Mouse (Mus musculus): ENCODE results near the gene Usp8. TPM values are rescaled to one million over a fixed set of nuclear protein-coding genes. Genes with fewer than 3 reads are reported as not detected.

Gene Usp8
- polyA plus RNA-seq, 1 experiment from 2014 or later = 29.6 TPM

DNA sequence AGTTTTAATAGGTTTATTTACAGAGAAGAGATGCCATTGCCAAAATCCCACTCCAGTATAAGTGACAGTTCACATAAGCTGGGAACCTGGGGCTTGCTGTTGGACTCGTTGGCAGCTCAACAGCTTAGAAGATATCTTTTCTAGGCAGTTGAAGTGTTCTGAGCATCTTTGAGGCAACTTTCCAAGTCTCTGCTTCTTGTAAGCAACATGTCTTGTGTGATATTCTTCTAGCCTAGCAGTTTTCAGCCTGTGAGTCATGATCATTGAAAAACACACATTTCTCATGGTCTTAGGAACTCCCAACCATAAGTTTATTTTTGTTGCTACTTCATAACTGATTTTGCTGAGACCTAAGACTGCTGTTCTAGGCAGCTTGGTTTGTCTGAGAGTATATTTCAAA lies 24.2 kb upstream of the Usp8 start:
- Histone ChIP-seq H3K4me2 (no peak overlapping the region), H3K4me1 (replicated peaks) (0 out of 2 replicates have a peak, but pooled peaks cover 3% of the 10 kb centered on the region), H3K27me3 (no peaks in the 10 kb centered on the region), H3K9ac (no peak overlapping the region), H3K27ac (replicated peaks) (no peak overlapping the region), H3K4me3 (no peak overlapping the region), H3K9me3 (no peaks in the 10 kb centered on the region), H3K36me3 (peaks cover 8% of the 10 kb centered on the region; the same call in 1 of the 2 replicates)
- WGBS = 97% methylated on average over 1 of the region's 1 CpGs
- ATAC-seq (ENCODE audit: low FRiP score, low read depth) = no peak

DNA sequence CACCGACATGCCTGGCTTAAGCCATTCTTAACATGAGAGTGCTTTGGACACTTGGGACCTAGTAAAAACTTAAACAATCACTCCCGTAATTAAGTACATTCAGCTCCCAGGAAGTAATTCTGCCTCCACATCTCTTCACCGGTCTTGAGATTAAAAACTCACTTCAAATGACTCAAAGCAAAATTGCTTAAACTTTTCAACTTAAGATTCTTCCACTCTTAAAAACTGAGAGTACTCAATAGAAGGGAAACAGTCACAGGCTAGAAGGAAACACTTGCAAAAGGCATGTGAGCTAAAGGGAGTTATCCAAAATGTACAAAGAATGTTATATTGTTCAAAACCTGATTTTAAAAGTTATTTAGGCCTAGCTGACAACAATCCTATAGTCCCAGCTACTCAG lies 15.8 kb upstream of the Usp8 start:
- H3K4me1 ChIP-seq (replicated peaks) = no peaks in the 10 kb centered on the region
- WGBS = 87% methylated on average over 3 of the region's 3 CpGs

DNA sequence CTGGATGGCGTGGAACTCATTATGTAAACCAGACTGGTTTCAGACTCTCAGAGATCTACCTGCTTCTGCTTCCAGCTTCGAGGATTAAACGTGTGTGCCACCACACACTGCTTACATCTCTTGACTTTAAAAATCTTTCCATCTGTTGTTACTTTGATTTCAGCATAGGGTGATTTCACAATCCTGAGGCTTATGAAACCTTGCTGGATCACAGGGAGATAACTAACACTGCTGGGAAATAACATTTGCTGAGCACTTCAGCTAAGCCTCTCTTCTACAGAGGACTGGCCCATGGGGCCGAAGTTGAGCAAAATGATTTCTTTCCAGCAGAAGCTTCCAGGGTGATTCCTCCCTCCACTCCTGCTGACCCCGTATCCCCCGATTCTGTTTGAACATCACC lies 11.8 kb upstream of the Usp8 start:
- no peak for ATAC-seq (ENCODE audit: low FRiP score, low read depth)
- H3K36me3 ChIP-seq = no peaks in the 10 kb centered on the region
- no peak overlapping the region for H3K4me2 ChIP-seq
- H3K27ac ChIP-seq (replicated peaks) = no peak overlapping the region
- no peak overlapping the region for H3K4me3 ChIP-seq
- no peak overlapping the region for H3K9ac ChIP-seq
- H3K4me1 ChIP-seq (replicated peaks) = no peaks in the 10 kb centered on the region
- no peaks in the 10 kb centered on the region for H3K27me3 ChIP-seq
- WGBS = 91% methylated on average over 6 of the region's 6 CpGs
- H3K9me3 ChIP-seq = no peaks in the 10 kb centered on the region

More for the DNA sequence above, 15.8 kb upstream of the Usp8 start:
- no peak for ATAC-seq (ENCODE audit: low FRiP score, low read depth)
- Histone ChIP-seq H3K9ac (no peak overlapping the region), H3K4me3 (no peak overlapping the region), H3K9me3 (no peaks in the 10 kb centered on the region), H3K4me2 (no peak overlapping the region), H3K27me3 (no peaks in the 10 kb centered on the region), H3K27ac (replicated peaks) (no peak overlapping the region), H3K36me3 (no peaks in the 10 kb centered on the region)

DNA sequence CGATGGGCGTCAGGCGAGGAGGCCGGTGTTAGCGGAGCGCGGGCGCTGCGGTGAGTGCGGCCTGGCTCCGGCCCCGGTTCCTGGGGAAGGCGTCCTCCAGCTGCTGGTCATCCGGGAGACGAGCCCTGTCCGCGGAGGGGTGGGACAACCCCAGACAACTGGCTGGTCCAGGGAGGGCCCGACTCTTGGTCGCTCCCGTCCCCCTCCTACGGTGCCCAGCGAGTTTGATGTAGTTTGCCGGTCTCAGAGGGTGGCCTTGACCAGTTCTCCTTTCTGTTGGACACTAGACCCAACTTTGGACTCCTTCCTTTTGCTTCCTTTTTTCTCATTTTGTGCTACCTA lies 281 bp downstream of the Usp8 start:
- no peaks in the 10 kb centered on the region for H3K36me3 ChIP-seq
- H3K27ac ChIP-seq (replicated peaks) = peak overlapping the region; percentile 88
- H3K9ac ChIP-seq = peak overlapping the region; percentile 83
- WGBS = 0% methylated on average over 22 of the region's 23 CpGs
- H3K4me2 ChIP-seq = peak overlapping the region; percentile 77
- no peaks in the 10 kb centered on the region for H3K9me3 ChIP-seq
- peaks cover 13% of the 10 kb centered on the region; the same call in 1 of the 2 replicates for H3K27me3 ChIP-seq
- peaks cover 21% of the 10 kb centered on the region for H3K4me1 ChIP-seq (replicated peaks)
- H3K4me3 ChIP-seq = peak overlapping the region; percentile 87
- no peak; the same call in 1 of the 2 replicates for ATAC-seq (ENCODE audit: low FRiP score, low read depth)

- no peak for ATAC-seq (ENCODE audit: low FRiP score, low read depth)
- Histone ChIP-seq H3K4me1 (replicated peaks) (peaks cover 21% of the 10 kb centered on the region), H3K9me3 (no peaks in the 10 kb centered on the region), H3K4me3 (peak overlapping the region; percentile 87), H3K9ac (no peak overlapping the region), H3K27me3 (peaks cover 11% of the 10 kb centered on the region; the same call in 1 of the 2 replicates), H3K36me3 (no peaks in the 10 kb centered on the region), H3K27ac (replicated peaks) (no peak overlapping the region), H3K4me2 (peak overlapping the region; percentile 77)
- WGBS = 87% methylated on average over 4 of the region's 4 CpGs
Observed at GRCm38 (mm10) chr2:126708361-126708760, 1.2 kb downstream of the Usp8 start.

DNA sequence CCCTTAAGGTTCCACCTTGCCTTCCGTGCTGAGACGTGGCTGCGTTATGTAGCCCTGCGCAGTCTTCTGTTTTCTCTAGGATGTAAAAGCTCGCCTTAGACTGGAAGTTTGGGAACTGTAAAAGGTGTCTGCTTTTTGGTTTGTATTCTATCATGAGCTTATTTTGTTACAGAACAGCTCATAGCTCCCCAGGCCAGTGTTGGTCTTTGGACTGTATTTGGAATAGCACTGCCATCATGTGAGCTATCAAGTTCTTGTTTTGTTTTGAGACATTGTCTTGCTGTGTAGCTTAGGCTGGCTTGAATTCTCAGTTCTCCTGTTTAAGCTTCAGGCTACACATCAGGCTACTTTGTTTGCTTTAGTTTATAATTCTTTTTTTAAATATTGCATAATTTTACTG lies 5.4 kb downstream of the Usp8 start:
- Histone ChIP-seq H3K9me3 (no peaks in the 10 kb centered on the region), H3K27ac (replicated peaks) (no peak overlapping the region), H3K4me2 (no peak overlapping the region), H3K27me3 (no peaks in the 10 kb centered on the region), H3K36me3 (no peaks in the 10 kb centered on the region), H3K9ac (no peak overlapping the region), H3K4me3 (no peak overlapping the region), H3K4me1 (replicated peaks) (peaks cover 16% of the 10 kb centered on the region)
- ATAC-seq (ENCODE audit: low FRiP score, low read depth) = no peak
- 98% methylated on average over 5 of the region's 5 CpGs for WGBS

GRCm38 (mm10) chr2:126712950-126713349 lies 5.8 kb downstream of the Usp8 start:
- no peak for ATAC-seq (ENCODE audit: low FRiP score, low read depth)
- Histone ChIP-seq H3K27ac (replicated peaks) (no peak overlapping the region), H3K4me3 (no peak overlapping the region), H3K4me2 (no peak overlapping the region), H3K27me3 (no peaks in the 10 kb centered on the region), H3K9ac (no peak overlapping the region), H3K4me1 (replicated peaks) (peaks cover 13% of the 10 kb centered on the region), H3K36me3 (no peaks in the 10 kb centered on the region), H3K9me3 (no peaks in the 10 kb centered on the region)

- Histone ChIP-seq H3K4me3 (no peak overlapping the region), H3K9ac (no peak overlapping the region), H3K9me3 (no peaks in the 10 kb centered on the region), H3K27ac (replicated peaks) (no peak overlapping the region), H3K36me3 (peaks cover 55% of the 10 kb centered on the region), H3K4me1 (replicated peaks) (no peaks in the 10 kb centered on the region), H3K4me2 (no peak overlapping the region), H3K27me3 (no peaks in the 10 kb centered on the region)
- no peak for ATAC-seq (ENCODE audit: low FRiP score, low read depth)
- WGBS = 98% methylated on average over 4 of the region's 4 CpGs
Observed at GRCm38 (mm10) chr2:126729207-126729606, 22.1 kb downstream of the Usp8 start.

GRCm38 (mm10) chr2:126730502-126730901 lies 23.4 kb downstream of the Usp8 start:
- WGBS = 98% methylated on average over 2 of the region's 2 CpGs
- no peak for ATAC-seq (ENCODE audit: low FRiP score, low read depth)
- Histone ChIP-seq H3K27ac (replicated peaks) (no peak overlapping the region), H3K4me2 (no peak overlapping the region), H3K9me3 (no peaks in the 10 kb centered on the region), H3K4me1 (replicated peaks) (no peaks in the 10 kb centered on the region), H3K27me3 (no peaks in the 10 kb centered on the region), H3K4me3 (no peak overlapping the region), H3K36me3 (peaks cover 66% of the 10 kb centered on the region), H3K9ac (no peak overlapping the region)

- Histone ChIP-seq H3K9me3 (no peaks in the 10 kb centered on the region), H3K27ac (replicated peaks) (no peak overlapping the region), H3K4me1 (replicated peaks) (no peaks in the 10 kb centered on the region), H3K27me3 (no peaks in the 10 kb centered on the region), H3K4me2 (no peak overlapping the region), H3K4me3 (no peak overlapping the region), H3K36me3 (peaks cover 70% of the 10 kb centered on the region), H3K9ac (no peak overlapping the region)
- WGBS = 83% methylated on average over 6 of the region's 6 CpGs
- no peak for ATAC-seq (ENCODE audit: low FRiP score, low read depth)
Observed at GRCm38 (mm10) chr2:126735339-126736073, 28.4 kb downstream of the Usp8 start.

DNA sequence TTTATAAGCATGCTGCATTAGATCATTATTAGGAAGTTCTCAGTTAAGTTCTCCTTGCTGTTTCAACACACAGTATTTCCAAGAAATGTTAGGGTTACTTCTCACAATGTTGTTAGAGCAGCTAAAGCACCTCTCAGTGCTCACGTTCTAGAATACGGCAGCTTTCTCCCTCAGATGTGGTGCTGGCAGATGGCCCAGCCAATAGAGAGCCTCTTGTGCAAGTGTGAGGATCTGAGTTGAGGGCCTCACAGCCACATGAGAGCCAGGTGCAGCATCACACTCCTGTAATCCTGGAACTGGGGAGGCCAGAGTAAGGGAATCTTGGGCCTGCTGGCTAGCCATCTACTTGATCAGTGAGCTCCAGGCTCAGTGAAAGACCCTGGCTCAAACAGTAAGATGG lies 33.2 kb downstream of the Usp8 start:
- no peak overlapping the region for H3K27ac ChIP-seq (replicated peaks)
- H3K4me3 ChIP-seq = no peak overlapping the region
- H3K9ac ChIP-seq = no peak overlapping the region
- no peaks in the 10 kb centered on the region for H3K27me3 ChIP-seq
- no peak overlapping the region for H3K4me2 ChIP-seq
- no peaks in the 10 kb centered on the region for H3K9me3 ChIP-seq
- peaks cover 66% of the 10 kb centered on the region for H3K36me3 ChIP-seq
- H3K4me1 ChIP-seq (replicated peaks) = no peaks in the 10 kb centered on the region
- WGBS = 90% methylated on average over 2 of the region's 2 CpGs
- no peak for ATAC-seq (ENCODE audit: low FRiP score, low read depth)

GRCm38 (mm10) chr2:126743389-126743788 lies 36.3 kb downstream of the Usp8 start:
- Histone ChIP-seq H3K27me3 (no peaks in the 10 kb centered on the region), H3K9me3 (no peaks in the 10 kb centered on the region), H3K4me2 (no peak overlapping the region), H3K9ac (no peak overlapping the region), H3K4me1 (replicated peaks) (no peaks in the 10 kb centered on the region), H3K36me3 (peaks cover 66% of the 10 kb centered on the region), H3K4me3 (no peak overlapping the region), H3K27ac (replicated peaks) (no peak overlapping the region)
- no peak for ATAC-seq (ENCODE audit: low FRiP score, low read depth)
- 91% methylated on average over 5 of the region's 5 CpGs for WGBS

- H3K9me3 ChIP-seq = no peaks in the 10 kb centered on the region
- H3K9ac ChIP-seq = no peak overlapping the region
- WGBS = 96% methylated on average over 6 of the region's 6 CpGs
- no peaks in the 10 kb centered on the region for H3K27me3 ChIP-seq
- H3K27ac ChIP-seq (replicated peaks) = no peak overlapping the region
- H3K4me3 ChIP-seq = no peak overlapping the region
- peaks cover 84% of the 10 kb centered on the region for H3K36me3 ChIP-seq
- no peaks in the 10 kb centered on the region for H3K4me1 ChIP-seq (replicated peaks)
- no peak for ATAC-seq (ENCODE audit: low FRiP score, low read depth)
- H3K4me2 ChIP-seq = no peak overlapping the region
Observed at GRCm38 (mm10) chr2:126755664-126756063, 48.5 kb downstream of the Usp8 start.
